Mouse (Mus musculus) forebrain, embryonic 12.5 days (tissue): ENCODE measurements at regions not wholly inside any gene's neighbourhood (a gene's known extent, or its start where the extent isn't known, plus 50 kb on each side); places are given as distances from the start of the nearest gene placed in this dataset.

ENCODE experiments used
- ATAC-seq: fragments of 200-750 bp; cut with Nextera tagmentation; 2 replicates; pipeline ENCODE4 v1.8.0; 2017; ENCODE audit warnings: moderate TSS enrichment; ENCODE audit not compliant: low FRiP score
- H3K27ac ChIP-seq: fragments of 300-500 bp; sonication (generic); 2 replicates; pipeline ENCODE4 v1.5.1; 2016; ENCODE audit warnings: mild to moderate bottlenecking
- H3K27me3 ChIP-seq: fragments of 300-500 bp; sonication (generic); 2 replicates; pipeline ENCODE4 v1.6.1; 2016; ENCODE audit warnings: mild to moderate bottlenecking
- H3K36me3 ChIP-seq: fragments of 300-500 bp; sonication (generic); replicated peaks from 2 replicates; pipeline ENCODE4 v1.6.1; 2016; ENCODE audit warnings: mild to moderate bottlenecking
- H3K4me1 ChIP-seq: fragments of 300-500 bp; sonication (generic); 2 replicates; pipeline ENCODE4 v1.6.1; 2016
- H3K4me2 ChIP-seq: fragments of 300-500 bp; sonication (generic); 2 replicates; pipeline ENCODE4 v1.6.1; 2016; ENCODE audit warnings: mild to moderate bottlenecking, moderate library complexity
- H3K4me3 ChIP-seq: fragments of 300-500 bp; sonication (generic); replicated peaks from 2 replicates; pipeline ENCODE4 v1.5.1; 2016; ENCODE audit warnings: mild to moderate bottlenecking
- H3K9ac ChIP-seq: fragments of 300-500 bp; sonication (generic); 2 replicates; pipeline ENCODE4 v1.6.1; 2016; ENCODE audit warnings: mild to moderate bottlenecking
- H3K9me3 ChIP-seq: fragments of 300-500 bp; sonication (generic); 2 replicates; pipeline ENCODE4 v1.6.1; 2016
- WGBS: fragments of 180-500 bp; shearing (Covaris S2); methylation state at CpG from one replicate; pipeline ENCODE4 v1.1.7; 2016; 5-methylcytosine and 5-hydroxymethylcytosine counted together

- Histone ChIP-seq H3K9ac (no peak overlapping the region; the same call in 1 of the 2 replicates), H3K4me1 (peaks cover 44% of the 10 kb centered on the region), H3K9me3 (no peaks in the 10 kb centered on the region), H3K4me2 (no peak overlapping the region), H3K27me3 (no peaks in the 10 kb centered on the region; the same call in 1 of the 2 replicates), H3K27ac (peak overlapping the region; percentile 74; the same call in 1 of the 2 replicates), H3K4me3 (no peak overlapping the region), H3K36me3 (no peaks in the 10 kb centered on the region)
- 28% methylated on average over 10 of the region's 10 CpGs for WGBS
- no peak for ATAC-seq
Measured at GRCm38 (mm10) chr8:126736441-126736962, 142.7 kb upstream of the Irf2bp2 start.

DNA sequence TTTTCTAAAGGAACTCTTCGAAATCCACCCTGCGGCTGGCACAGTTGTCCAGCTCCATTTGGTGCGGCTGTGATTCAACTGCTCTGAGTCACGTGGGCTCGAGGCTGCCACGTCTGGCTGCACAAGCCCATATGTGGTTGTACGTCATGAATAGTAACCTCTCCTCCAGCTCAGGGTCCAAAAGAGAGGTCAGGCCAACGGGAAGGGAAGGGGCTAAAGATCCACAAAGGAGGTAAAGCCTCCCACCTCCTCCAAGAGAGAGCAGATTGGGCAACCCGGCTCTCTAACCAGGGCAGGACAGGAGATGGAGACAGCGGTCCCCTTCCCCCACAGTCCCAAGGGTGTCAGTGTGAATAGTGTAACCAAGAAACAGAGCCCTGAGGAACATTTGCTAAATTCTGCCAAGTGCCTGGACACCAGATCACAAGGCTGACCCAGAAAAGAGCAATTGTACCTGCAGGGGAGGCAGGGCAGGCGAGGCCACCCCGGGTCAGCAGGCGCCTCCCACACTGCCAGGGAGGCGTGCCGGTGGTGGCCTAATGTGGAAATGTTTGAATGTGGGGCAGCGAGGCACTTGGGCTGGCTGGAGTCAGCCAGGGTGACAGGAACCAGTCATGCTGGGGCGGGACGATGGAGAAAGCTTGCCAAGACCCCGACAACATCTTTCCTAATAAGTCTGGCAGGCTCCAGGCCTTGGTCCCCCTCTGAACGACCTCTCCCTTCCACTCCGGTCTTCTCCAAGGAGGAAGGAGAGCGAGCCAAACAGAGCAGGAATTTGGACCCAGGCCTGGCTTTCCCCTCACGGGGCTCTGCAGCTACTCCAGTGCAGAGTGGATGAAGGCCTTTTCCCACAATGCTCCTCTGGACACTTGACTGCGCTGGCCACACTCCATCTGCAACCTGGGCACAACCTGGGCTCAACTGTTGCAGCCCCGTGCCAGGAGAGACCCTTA lies 142.0 kb upstream of the Irf2bp2 start:
- no peak overlapping the region for H3K4me3 ChIP-seq
- H3K9me3 ChIP-seq = no peaks in the 10 kb centered on the region
- WGBS = 52% methylated on average over 25 of the region's 25 CpGs
- no peak overlapping the region; the same call in 1 of the 2 replicates for H3K9ac ChIP-seq
- H3K4me2 ChIP-seq = no peak overlapping the region
- no peaks in the 10 kb centered on the region; the same call in 1 of the 2 replicates for H3K27me3 ChIP-seq
- H3K36me3 ChIP-seq = no peaks in the 10 kb centered on the region
- H3K27ac ChIP-seq = peak overlapping the region; percentile 74; the same call in 1 of the 2 replicates
- H3K4me1 ChIP-seq = peaks cover 40% of the 10 kb centered on the region
- no peak for ATAC-seq

- H3K27ac ChIP-seq = no peak overlapping the region
- H3K4me3 ChIP-seq = no peak overlapping the region
- no peaks in the 10 kb centered on the region for H3K9me3 ChIP-seq
- no peaks in the 10 kb centered on the region; the same call in 1 of the 2 replicates for H3K27me3 ChIP-seq
- WGBS = 81% methylated on average over 7 of the region's 7 CpGs
- H3K9ac ChIP-seq = no peak overlapping the region
- ATAC-seq = no peak
- H3K4me2 ChIP-seq = no peak overlapping the region
- no peaks in the 10 kb centered on the region for H3K36me3 ChIP-seq
- peaks cover 40% of the 10 kb centered on the region for H3K4me1 ChIP-seq
Measured at GRCm38 (mm10) chr8:126734743-126735487, 141.1 kb upstream of the Irf2bp2 start.

DNA sequence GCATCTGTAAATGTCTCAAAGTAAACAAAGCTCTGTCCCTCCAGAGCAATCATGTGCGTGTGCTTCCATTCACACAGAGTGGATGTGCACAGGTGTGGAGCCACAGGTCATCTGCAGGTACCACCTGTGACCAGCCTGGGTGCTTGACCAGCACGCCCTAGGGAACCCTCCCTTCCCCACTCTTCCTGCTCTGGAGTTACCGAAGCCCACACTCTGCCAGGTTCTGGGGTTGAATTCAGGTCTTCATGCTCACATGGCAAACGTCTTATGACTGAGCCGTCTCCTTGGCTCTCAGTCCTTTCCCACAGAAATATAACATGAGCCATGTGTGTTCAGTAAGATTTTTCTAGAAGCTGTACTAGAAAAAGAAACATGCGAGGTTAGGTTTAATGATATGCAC lies 140.0 kb upstream of the Irf2bp2 start:
- Histone ChIP-seq H3K27me3 (no peaks in the 10 kb centered on the region; the same call in 1 of the 2 replicates), H3K9ac (no peak overlapping the region), H3K27ac (no peak overlapping the region; the same call in 1 of the 2 replicates), H3K4me1 (peaks cover 40% of the 10 kb centered on the region), H3K36me3 (no peaks in the 10 kb centered on the region), H3K4me2 (no peak overlapping the region), H3K9me3 (no peaks in the 10 kb centered on the region), H3K4me3 (no peak overlapping the region)
- ATAC-seq = no peak
- WGBS = 83% methylated on average over 6 of the region's 6 CpGs

DNA sequence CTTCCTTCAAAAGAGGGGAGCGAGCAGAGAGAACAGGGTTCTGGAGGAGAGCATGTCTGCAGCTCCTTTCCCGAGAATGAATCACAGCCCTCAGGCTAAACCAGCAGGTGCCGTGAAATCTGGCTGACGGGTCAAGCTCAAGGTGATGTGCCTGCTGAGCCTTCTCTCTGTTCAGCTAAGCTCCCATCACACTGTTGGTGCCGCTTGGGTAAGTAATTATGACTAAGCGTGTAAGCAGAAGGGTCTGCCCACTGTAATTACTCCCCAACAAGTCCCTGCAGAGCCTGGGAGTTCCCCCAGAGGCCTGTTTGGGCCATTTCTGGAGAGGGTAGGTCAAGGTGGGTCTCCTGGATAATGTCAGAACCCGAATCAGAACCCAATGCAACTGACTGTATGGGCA lies 139.5 kb upstream of the Irf2bp2 start:
- WGBS = 42% methylated on average over 7 of the region's 7 CpGs
- peak; percentile 62 for ATAC-seq
- H3K4me2 ChIP-seq = no peak overlapping the region
- H3K27me3 ChIP-seq = no peaks in the 10 kb centered on the region; the same call in 1 of the 2 replicates
- no peaks in the 10 kb centered on the region for H3K9me3 ChIP-seq
- H3K4me3 ChIP-seq = no peak overlapping the region
- H3K9ac ChIP-seq = no peak overlapping the region
- no peak overlapping the region; the same call in 1 of the 2 replicates for H3K27ac ChIP-seq
- H3K4me1 ChIP-seq = peaks cover 40% of the 10 kb centered on the region
- no peaks in the 10 kb centered on the region for H3K36me3 ChIP-seq

DNA sequence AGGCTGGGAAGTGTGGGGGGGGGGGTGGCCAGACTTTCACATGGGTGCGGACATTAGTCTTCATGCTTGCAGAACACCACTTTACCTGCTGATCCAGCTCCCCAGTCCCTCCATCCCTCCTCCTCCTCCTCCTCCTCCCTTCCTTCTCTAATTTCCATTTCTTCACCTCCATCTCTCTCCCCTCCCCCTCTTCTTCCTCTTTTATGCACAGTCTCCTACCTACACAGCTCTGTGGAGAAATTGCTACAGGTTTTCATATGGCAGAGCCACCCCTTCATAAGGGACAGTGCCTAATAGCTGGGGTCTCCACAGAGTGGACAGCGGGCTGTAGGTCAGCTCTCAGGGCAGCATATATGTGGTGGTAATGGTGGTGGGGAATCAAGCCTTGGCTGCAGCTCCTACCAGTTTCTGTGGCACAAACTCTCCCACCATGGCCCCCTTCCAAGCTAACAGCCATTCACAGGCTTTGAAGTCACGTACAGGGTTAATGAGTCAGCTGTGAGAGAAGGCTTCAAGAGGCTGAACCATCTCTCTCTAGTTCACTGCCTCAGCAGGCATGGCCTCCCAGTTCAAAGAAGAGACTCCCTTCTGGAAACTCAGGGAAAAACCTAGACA lies 136.3 kb upstream of the Irf2bp2 start:
- ATAC-seq = no peak
- H3K4me3 ChIP-seq = no peak overlapping the region
- 76% methylated on average over 2 of the region's 3 CpGs for WGBS

GRCm38 (mm10) chr8:126728987-126729632 lies 135.3 kb upstream of the Irf2bp2 start:
- H3K27me3 ChIP-seq = no peaks in the 10 kb centered on the region
- no peak overlapping the region for H3K27ac ChIP-seq
- no peak overlapping the region for H3K4me2 ChIP-seq
- no peak overlapping the region for H3K4me3 ChIP-seq
- no peak for ATAC-seq
- WGBS = 90% methylated on average over 12 of the region's 12 CpGs
- H3K4me1 ChIP-seq = peaks cover 17% of the 10 kb centered on the region
- H3K9ac ChIP-seq = no peak overlapping the region
- no peaks in the 10 kb centered on the region for H3K9me3 ChIP-seq
- H3K36me3 ChIP-seq = no peaks in the 10 kb centered on the region

More for the DNA sequence above, 136.3 kb upstream of the Irf2bp2 start:
- Histone ChIP-seq H3K4me2 (no peak overlapping the region), H3K9me3 (no peaks in the 10 kb centered on the region), H3K27me3 (no peaks in the 10 kb centered on the region), H3K4me1 (peaks cover 20% of the 10 kb centered on the region), H3K9ac (no peak overlapping the region), H3K27ac (no peak overlapping the region), H3K36me3 (no peaks in the 10 kb centered on the region)

- peaks cover 10% of the 10 kb centered on the region for H3K4me1 ChIP-seq
- H3K4me2 ChIP-seq = no peak overlapping the region
- no peak for ATAC-seq
- 89% methylated on average over 5 of the region's 5 CpGs for WGBS
- H3K27me3 ChIP-seq = no peaks in the 10 kb centered on the region
- no peak overlapping the region for H3K4me3 ChIP-seq
- no peaks in the 10 kb centered on the region for H3K36me3 ChIP-seq
- H3K9ac ChIP-seq = no peak overlapping the region
- H3K27ac ChIP-seq = no peak overlapping the region
- no peaks in the 10 kb centered on the region for H3K9me3 ChIP-seq
Measured at GRCm38 (mm10) chr8:126728135-126728534, 134.3 kb upstream of the Irf2bp2 start.

DNA sequence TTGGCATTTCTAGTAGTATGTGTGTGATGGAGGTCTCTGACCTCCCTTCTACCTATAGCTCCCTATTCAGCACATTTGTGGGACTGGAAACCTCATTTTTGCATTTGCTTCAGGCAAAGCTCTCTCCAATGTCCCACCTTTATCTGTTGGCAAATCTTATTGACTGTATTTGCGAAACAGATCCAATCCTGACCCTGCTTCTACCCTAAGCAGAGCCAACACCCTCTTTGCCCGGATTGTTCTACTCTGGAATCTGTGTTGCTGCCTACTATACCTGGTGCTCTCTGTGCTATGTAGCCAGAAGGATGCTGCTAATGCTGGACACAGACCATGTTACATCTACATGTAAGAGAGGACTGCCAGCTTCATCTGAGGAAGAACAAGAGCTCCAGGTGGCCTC lies 133.3 kb upstream of the Irf2bp2 start:
- no peaks in the 10 kb centered on the region for H3K27me3 ChIP-seq
- H3K4me3 ChIP-seq = no peak overlapping the region
- H3K9ac ChIP-seq = no peak overlapping the region
- H3K9me3 ChIP-seq = no peaks in the 10 kb centered on the region
- no peaks in the 10 kb centered on the region for H3K36me3 ChIP-seq
- H3K27ac ChIP-seq = no peak overlapping the region
- no peak for ATAC-seq
- WGBS = 92% methylated on average over 2 of the region's 2 CpGs
- H3K4me1 ChIP-seq = no peaks in the 10 kb centered on the region; the same call in 1 of the 2 replicates
- no peak overlapping the region for H3K4me2 ChIP-seq

DNA sequence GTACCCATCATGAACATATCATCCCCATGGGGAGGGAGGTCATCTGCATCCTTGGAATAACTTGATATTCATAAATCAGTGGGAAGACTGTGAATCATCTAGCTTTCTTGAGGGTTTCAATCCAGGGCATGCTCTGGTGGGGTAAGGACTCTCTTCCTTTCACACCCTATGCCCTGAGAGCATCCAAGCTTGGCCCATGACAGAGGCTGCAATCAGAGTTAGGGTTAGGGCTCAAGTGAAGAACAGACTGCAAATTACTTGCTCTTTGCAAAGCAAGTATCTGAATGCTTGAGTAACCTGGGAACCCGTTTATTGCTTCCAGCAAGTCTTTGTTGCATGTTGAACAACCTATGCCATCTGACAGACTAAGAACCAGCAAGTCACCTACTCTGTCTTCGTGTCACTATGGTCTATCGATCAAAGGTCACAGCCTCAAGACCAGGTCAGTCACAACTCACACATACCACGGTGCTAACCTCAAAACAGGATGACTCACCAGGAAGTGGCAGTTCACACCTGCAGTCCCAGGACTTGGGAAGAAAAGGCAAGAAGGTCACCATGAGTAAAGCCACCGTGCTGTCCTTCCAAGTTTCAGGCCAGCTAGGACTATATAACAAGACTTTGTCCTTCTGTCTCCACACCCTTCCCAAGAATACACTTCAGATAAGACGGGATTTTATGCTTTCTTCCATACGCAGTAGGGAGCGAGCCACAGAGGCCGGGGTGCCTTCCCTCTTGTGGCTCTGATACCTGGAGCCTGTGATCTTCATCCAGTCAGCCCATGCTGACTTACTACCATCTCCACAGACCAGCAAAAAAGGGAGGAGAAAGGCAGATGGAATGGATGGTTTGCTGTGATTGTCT lies 129.7 kb upstream of the Irf2bp2 start:
- no peaks in the 10 kb centered on the region for H3K36me3 ChIP-seq
- H3K4me1 ChIP-seq = peaks cover 5% of the 10 kb centered on the region; the same call in 1 of the 2 replicates
- 92% methylated on average over 9 of the region's 9 CpGs for WGBS
- no peaks in the 10 kb centered on the region for H3K9me3 ChIP-seq
- H3K4me2 ChIP-seq = no peak overlapping the region
- H3K4me3 ChIP-seq = no peak overlapping the region
- H3K27me3 ChIP-seq = no peaks in the 10 kb centered on the region
- no peak overlapping the region for H3K9ac ChIP-seq
- ATAC-seq = no peak
- H3K27ac ChIP-seq = no peak overlapping the region

GRCm38 (mm10) chr8:126721621-126722020 lies 127.8 kb upstream of the Irf2bp2 start:
- no peaks in the 10 kb centered on the region for H3K36me3 ChIP-seq
- no peak overlapping the region for H3K27ac ChIP-seq
- no peak overlapping the region for H3K4me3 ChIP-seq
- no peak overlapping the region for H3K9ac ChIP-seq
- no peak for ATAC-seq
- no peak overlapping the region for H3K4me2 ChIP-seq
- H3K9me3 ChIP-seq = no peaks in the 10 kb centered on the region
- no peaks in the 10 kb centered on the region for H3K27me3 ChIP-seq
- WGBS = 82% methylated on average over 10 of the region's 10 CpGs
- H3K4me1 ChIP-seq = peaks cover 5% of the 10 kb centered on the region; the same call in 1 of the 2 replicates
